Mouse (Mus musculus) layer of hippocampus, adult 9-10 months (tissue): ENCODE results near the gene Rtn4rl1.
A peak's percentile ranks its signal among the peaks of the same experiment; 100 is the strongest.
"Not testable (repeated sequence)": the region's sequence is repeated elsewhere in the genome, so short reads cannot be mapped to it uniquely, and the experiment has no call there.

Experiments used
- DNase-seq: peaks from one replicate; pipeline ENCODE4 v3.0.0; 2022; ENCODE audit warnings: low spot score

Gene Rtn4rl1

GRCm38 (mm10) chr11:75278115-75278514 lies 84.5 kb downstream of the Rtn4rl1 start:
- DNase-seq = no peak

DNA sequence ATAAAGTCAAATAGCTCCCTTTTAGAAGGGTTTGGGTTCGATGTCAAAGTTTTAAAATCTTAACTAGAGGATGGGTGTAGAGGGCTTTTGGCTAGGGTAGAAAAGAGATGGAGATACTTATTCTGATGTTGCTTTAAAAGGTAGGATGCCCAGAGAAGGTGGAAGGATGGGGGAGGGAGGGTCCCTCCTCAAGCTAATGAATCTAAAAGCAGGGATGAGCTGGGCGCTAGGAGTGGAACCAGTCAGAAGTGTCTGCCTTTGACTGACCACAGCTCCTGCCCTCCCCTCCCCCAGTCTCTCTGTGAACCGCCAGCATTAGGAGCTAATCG lies 85.4 kb downstream of the Rtn4rl1 start:
- no peak for DNase-seq

DNA sequence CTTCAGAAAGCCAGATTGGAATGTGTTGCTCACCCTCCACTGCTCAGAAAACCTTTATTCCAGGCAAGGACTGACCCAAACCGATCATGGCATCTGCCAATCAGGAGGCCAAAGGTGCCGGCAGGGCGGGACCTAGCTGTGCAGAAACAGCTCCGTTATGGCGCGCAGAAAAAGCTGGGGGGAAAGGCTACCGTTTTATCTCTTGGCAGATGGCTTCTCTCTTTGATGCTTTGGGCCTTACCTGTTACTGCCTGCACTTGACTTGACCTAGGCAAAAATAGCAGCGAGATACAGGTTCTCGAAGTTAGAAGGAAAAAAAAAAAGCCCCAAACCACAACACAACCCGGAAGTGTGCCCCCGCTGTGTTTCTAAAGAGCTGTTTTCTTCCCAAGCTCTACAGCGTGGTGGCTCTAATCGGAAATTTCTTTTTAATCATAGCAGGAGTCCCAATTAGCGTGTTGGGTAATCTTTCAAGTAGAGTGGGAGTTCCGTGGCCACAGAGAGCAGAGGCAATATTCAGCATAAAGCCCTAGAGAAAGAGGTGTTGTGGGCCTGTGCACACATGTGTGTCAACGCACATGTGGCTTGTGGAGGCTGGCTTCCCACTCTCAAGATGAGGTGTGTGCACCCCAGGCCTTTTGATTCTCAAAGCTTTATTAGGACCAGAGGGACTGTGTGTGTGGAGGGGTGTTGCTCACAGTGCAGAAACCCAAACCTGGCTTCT lies 85.9 kb downstream of the Rtn4rl1 start:
- DNase-seq = no peak

DNA sequence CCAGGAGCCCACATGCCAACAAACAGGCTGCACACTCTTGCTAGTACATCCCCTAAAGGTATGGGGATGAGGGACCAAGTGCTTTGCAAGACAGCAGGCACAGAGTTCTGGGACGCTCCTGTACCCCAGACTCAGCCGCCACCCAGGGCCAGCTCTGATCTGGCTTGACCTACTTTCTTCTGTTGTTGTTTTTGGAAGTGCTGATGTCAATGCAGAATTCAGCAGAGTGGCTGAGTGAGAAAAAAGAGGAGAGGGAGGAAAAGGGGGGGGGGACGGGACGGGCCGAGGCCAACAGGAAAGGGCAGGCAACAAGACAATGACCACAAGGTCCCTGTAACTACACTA lies 86.5 kb downstream of the Rtn4rl1 start:
- no peak for DNase-seq

GRCm38 (mm10) chr11:75280435-75281001 lies 86.9 kb downstream of the Rtn4rl1 start:
- DNase-seq = no peak

GRCm38 (mm10) chr11:75281380-75282256 lies 88.0 kb downstream of the Rtn4rl1 start:
- no peak for DNase-seq

DNA sequence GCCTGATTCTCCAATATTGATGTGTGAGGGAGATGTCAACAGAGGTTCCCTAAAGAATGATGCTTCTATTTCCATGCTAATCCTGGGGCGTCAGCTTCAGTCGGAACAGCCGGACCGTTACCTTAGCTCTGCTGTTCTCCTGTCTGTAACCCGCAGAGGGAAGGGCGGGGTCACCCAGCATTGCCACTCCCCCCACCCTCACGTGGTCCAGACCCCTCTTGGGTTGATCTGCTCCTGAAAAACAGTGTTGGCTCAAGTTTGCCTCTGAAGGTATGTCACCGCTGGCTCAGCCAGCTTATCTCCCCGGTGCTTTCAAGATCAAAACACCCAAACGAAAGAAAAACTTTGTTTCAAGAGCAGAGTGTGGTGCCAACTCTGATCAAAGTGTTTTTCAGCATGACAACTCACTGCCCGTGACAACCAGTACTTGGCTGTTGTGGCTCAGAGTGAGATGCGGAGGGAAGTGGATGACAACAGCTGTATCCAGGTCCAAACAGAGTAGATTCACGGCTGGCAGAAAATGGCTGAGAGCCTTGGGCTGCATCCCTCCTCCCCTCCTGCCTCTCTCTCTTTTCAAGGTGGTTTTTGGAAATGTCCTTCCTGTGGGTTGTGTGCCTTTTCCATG lies 89.0 kb downstream of the Rtn4rl1 start:
- DNase-seq = no peak

DNA sequence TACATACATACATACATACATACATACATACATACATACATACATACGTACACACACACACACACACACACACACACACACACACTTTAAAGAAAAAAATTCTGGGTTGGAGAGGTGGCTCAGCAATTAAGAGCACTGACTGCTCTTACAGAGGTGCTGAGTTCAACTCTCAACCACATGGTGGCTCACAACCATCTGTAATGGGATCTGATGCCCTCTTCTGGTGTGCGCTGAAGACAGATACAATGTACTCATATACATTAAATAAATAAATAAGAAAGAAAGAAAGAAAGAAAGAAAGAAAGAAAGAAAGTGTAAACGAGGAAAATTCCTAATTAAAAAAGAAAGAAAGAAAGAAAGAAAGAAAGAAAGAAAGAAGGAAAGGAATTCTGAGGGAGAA lies 90.2 kb downstream of the Rtn4rl1 start:
- DNase-seq = not testable (repeated sequence)

GRCm38 (mm10) chr11:75285893-75286467 lies 92.4 kb downstream of the Rtn4rl1 start:
- DNase-seq = no peak

GRCm38 (mm10) chr11:75286868-75287267 lies 93.3 kb downstream of the Rtn4rl1 start:
- no peak for DNase-seq

DNA sequence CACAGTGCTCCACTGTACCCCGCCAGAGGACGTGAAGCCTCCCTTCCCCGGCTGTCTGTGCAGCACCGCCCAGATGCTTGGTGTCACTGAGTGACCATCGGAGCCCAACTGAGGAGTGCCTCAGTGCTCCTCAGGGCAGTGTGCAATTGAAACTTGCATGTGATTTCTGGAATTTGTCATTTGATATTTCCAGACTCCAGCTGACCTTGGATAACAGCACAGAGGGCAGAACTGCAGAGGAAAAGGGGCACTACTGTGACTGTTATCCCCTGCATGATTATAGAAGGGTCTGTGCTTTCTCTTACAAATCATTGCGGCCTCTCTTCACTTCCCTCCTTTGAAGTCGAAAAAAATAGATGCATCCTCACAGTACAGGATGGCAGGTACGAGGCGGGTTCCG lies 94.4 kb downstream of the Rtn4rl1 start:
- DNase-seq = no peak

- no peak for DNase-seq
These were observed 94.9 kb downstream of the Rtn4rl1 start for GRCm38 (mm10) chr11:75288517-75288916.

- no peak for DNase-seq
These were observed 95.5 kb downstream of the Rtn4rl1 start for GRCm38 (mm10) chr11:75289120-75289519.

DNA sequence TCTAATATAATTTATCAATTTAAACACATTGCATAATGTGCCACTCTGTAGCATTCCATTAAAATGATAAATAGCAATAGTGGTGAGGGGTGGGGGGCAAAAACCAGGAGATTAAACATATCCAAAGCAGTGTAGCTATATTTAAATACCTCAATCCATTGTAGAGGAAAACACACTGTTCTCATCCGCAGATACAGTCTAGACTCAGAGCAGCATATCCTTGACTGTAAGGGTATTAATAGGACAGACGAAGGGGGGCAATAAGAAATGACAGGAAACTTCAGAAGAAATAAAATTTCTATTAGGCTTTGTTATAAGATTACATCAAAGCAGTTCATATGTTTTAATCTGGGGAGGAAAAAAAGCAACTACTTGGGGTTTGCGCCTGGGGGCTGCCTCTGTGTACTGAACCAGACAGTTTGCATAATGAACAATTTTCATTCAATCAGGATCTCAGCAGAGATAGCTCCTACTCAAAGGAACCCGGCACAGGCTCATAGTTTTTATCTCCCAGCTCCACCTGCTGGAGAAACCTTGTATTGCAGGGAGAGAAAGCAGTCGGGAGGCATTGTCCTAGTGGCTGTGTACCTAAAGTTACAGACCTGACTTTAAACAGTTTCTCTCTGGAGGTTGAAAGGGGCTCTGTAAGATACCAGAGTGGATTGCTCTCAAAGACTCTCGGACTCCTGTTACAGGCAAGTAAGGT lies 97.1 kb downstream of the Rtn4rl1 start:
- peak; percentile 96 for DNase-seq

GRCm38 (mm10) chr11:75291389-75292215 lies 98.0 kb downstream of the Rtn4rl1 start:
- DNase-seq = no peak

DNA sequence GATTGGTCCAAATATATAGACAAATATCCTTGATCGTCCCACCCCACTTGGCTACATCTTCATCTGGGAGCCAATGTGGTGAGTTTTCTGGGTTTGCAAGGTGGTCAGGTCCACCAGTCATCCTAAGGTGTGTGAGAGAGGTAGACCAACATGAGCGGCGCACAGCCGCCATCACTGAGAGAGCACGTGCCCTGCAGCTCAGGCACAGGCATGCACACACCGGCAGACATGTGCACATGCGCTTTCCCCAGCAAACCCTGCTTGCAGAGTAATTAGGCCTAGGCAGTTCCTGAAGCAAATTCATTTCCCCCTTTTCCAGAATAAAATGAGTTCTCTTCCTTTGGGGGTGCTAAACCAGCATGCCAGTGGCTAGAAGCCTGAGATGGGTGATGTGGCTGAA lies 98.7 kb downstream of the Rtn4rl1 start:
- no peak for DNase-seq

DNA sequence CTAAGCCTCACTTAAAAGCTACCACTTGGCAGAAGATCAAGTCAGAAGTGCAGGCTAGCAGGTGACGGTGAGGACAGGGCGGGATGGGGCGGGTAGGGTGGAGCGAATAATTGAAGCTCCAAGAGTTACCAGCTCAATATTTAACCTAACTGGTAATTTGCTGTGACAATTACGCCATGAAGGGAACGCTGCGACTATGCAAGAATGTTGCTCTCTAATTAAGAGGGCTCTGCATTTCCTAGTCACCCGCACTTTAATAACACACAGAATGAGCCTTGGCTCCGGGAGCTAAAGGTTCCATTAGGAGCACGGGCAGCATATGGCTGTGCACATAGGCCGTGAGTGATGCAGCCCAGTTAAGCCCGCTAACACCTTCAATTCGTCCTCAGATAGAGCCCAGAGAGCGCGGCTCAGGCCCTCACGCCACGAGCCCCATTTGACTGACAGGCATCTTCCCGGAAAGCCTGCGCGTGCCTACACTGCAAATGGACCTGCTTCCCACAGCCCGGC lies 100.3 kb downstream of the Rtn4rl1 start:
- DNase-seq = no peak

DNA sequence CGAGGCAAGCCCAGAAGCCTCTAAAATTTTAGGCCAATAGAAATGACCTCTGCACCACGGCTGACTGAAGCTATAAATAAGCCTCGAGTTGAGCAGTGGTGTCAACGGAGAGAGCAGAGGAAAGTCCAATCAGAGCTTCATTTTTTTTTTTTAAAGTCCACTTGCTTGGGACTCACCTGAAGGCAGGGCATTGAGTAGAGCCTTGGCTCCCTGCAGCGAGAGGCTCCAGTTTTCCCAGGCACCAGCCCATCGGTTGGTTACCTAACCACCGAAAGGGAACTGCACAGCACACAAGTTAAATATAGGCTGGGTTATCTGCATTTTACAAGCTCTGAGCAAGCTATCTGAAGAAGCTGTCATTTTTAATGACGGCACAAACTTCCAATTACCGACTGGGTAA lies 101.3 kb downstream of the Rtn4rl1 start:
- no peak for DNase-seq

DNA sequence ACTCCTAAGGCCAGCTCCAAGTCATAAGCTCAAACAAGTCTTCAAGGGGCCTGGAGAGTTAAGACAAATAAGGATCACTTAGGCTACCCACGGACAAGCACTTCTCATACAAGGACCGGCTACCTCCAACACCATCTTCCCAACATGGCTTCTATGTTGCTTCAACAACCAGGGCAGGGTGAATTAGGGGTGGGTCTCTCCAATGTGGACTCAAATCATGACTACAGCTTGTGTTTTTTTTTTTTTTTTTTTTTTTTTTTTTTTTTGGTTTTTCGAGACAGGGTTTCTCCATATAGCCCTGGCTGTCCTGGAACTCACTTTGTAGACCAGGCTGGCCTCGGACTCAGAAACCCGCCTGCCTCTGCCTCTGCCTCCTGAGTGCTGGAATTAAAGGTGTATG lies 102.0 kb downstream of the Rtn4rl1 start:
- not testable (repeated sequence) for DNase-seq

DNA sequence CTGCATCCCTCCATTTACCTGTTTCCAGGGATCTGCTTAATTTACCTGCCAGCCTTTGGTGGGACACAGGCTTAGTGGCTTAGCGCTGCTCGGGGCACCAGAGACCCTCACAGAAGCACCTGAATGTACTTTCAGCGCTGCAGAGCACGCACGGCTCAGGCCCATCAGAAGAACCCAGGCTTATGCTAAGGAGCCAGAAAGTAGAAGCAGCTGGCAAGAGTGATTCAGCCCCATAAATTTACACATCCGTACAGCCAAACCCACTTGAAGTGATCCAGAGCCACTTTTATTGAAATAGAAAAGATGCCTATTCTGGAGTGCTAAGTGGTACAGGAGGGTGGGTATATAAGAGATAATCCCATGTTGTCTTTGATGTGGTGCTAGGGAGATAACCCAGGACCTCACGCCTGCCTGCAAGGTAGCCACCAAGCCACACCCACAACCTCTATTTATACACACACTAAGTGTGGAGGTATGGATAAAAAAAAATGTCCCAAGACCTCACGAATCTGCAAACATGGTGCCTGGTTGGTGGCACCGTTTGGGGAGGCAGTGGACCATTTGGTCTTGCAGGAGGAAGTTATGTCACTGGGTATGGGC lies 102.9 kb downstream of the Rtn4rl1 start:
- no peak for DNase-seq
